Mouse (Mus musculus): ENCODE data around the gene H2afj.
A peak's percentile ranks its signal among the peaks of the same experiment; 100 is the strongest.
"Not testable (repeated sequence)": the region's sequence is repeated elsewhere in the genome, so short reads cannot be mapped to it uniquely, and the experiment has no call there.

Gene H2afj

DNA sequence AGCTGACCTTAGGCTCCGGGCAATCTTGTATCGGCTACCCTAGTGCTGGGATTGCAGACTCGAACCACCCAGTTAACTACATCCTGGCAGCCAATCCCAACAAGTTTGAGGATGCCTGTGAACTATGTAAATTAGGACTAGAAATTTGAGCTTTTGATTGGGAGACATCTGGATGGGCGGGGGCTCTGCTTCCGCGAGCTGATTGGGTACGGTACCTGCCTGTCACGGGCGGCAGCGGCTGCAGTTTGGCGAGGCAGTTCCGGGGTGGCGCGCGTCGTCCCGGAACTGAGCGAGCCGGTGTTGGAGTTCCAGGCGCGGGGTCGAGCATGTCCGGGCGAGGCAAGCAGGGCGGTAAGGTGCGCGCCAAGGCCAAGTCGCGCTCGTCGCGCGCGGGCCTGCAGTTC is at the start of gene H2afj:
Gene H2afj, plus strand, starts transcription at position 231 of the 404 bp plus-strand sequence.
- DNase-seq (ENCODE audit: low read depth, low spot score) = peak; percentile 99

DNA sequence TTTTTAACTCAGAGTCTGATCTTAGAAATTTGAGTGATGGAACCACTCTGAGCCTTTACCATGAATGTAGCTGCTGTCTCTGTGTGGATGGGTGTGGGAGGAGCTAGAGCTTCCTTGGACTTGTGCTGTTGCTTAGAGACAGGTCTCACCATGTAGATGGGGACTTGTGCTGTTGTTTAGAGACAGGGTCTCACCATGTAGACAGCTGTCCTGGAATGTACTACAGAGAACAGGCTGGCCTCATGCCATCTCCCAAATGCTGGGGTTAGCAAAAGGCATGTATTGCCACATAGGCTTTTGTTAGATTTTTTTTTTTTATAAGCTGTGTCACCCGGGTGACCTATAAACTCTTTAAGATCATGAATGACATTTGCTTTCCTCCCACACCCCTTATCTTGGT is 44.1 kb upstream of the H2afj start:
- DNase-seq (ENCODE audit: low read depth, low spot score) = no peak

DNA sequence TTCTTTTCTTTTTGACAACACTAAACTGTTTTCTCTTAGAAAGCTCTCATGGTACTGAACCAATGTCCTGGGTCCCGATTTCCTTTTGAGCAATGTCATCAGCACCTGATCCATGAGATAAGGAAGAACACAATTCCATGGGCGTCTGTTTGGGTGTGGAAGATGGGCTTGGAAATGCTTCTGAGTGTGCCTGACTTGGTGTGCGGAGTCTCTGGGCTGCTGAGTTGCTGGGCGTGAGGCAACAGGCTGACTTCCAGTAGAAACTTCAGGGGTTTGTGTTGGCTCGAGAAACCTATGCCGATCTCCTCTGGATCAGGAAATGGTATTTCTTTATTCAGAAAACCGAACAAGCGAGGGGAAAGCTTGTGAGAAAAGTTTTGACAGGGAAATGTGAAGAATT is 38.9 kb upstream of the H2afj start:
- DNase-seq (ENCODE audit: low read depth, low spot score) = no peak

DNA sequence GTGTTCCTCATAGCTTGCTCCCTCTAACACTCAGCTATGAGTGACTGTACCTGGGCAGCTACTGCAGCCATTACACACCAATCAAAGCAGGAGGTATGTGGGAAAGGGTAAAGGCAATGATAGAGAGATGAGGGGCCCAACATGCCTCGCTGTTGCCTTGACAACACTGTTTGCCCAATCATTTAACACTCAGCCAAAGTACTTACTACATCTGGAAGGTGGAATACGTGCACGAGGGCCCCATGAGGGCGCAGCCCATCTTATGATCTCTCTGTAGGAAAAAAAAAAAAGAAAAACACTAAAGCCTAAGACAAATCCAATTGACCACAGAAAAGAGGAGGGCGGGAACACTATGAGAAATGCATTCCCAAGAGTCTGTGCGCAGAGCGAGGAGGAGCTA is 38.2 kb upstream of the H2afj start:
- DNase-seq (ENCODE audit: low read depth, low spot score) = no peak

DNA sequence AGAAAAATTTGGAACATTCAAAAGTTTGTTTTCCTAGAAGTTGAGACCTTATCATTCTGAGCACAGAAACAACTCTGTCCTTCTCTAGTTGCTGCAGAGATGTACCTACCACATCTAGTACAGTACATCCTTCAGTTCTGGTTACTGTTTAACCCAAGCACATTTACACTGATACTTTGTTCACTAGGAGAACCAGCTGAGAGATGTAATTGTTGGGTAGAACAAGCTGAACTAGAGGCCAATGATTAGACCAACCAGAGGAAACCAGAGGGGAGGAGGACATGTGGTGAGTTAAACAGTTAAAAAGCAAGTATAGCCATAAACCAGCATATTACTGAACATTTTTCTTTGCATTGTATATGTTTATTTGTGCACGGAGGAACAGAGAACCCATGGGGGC is 31.7 kb upstream of the H2afj start:
- no peak for DNase-seq (ENCODE audit: low read depth, low spot score)

DNA sequence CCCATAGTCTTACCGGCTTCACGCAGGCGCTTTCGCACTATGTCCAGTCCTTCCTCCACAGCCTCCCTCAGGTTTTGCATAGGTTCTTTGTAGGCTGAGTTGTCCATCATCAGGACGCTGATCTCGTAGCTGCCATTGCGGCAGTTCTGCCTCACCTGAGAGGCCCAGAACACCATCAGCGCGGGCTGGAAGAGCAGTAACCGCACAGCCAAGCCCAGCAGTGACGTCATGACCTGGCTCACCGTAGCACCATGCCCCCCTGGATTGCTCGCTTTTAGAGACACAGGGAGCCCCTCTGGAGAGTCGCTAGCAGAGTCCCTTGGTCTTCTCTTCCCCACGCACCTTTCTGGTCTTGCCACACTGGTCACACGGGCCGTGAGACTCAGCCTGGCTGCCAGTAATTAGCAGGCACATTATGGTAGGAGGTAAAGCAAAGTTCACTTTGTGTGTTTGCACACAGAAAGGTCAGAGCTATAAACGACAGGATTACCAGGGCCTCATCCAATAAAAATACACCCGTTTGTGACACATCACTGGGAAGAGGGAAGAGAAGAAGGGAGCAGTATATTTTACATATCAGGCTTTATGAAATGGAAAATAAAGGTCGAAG is 26.6 kb upstream of the H2afj start, which contains the start of gene Gucy2c:
Gene Gucy2c, minus strand, starts transcription at position 389 of the 610 bp plus-strand sequence.
- no peak for DNase-seq (ENCODE audit: low read depth, low spot score)

DNA sequence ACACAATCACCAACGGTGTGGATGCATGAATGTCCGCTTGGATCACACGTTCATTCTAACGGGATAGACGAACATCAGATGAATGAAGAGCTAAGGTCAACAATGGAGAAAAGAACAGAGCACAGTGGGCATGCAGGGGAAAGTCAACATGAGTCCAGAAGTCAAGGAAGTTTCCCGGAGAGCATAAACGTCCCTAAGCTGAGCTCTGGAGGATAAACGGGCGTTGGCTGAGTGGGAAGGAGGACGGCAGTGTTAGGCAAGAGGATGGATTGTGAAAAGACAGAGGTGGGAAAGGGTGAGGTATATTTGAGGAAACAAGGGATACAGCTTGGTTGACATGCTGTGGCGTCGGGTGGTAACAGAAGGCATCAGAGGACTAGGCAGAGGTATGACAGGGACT is 25.9 kb upstream of the H2afj start:
- no peak for DNase-seq (ENCODE audit: low read depth, low spot score)

DNA sequence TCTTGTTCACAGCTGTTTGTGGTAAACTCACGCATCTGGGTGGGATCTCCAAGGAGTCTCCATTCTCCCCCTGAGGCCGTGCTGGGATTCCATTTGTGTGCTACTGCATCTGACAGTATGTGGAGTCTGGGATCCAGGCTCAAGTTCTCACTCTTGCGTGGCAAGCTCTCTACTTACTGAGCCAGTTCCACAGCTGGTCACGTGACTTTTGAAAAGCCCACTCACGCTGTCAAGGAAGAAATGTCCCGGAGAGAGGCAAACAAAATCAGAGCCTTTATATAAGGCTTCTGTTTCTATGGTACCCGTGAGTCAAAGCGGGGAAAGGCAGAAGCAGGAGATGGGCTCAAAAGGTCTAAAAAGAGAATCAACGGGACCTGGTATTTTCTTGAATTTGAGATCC is 25.3 kb upstream of the H2afj start:
- no peak for DNase-seq (ENCODE audit: low read depth, low spot score)

DNA sequence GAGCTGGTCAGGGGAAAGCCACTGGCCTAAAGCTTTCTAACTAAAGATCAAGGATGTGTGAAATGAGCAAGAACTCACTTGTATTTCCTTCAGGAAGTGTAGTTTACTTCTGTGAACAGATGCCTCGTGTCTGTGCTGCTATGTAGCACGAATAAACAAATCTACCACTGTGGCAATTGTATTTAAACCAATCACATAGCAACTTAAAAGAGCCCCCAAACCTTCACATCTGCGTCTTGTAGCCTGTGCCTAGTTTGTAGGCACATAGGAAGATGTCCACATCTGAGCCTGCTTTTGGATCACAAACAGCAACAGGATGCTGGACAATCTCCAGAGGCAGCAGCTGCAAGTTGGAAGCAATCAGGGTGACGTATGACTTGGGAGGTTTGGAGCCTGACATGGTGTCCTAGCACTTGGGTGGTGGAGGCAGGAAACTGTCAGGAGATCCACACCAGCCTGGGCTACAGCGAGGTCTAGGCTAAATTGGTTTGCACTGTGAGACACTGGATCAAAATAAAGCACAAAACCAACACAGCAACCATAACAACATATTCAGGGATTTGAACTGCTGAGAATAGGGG is 18.6 kb upstream of the H2afj start:
- DNase-seq (ENCODE audit: low read depth, low spot score) = no peak

DNA sequence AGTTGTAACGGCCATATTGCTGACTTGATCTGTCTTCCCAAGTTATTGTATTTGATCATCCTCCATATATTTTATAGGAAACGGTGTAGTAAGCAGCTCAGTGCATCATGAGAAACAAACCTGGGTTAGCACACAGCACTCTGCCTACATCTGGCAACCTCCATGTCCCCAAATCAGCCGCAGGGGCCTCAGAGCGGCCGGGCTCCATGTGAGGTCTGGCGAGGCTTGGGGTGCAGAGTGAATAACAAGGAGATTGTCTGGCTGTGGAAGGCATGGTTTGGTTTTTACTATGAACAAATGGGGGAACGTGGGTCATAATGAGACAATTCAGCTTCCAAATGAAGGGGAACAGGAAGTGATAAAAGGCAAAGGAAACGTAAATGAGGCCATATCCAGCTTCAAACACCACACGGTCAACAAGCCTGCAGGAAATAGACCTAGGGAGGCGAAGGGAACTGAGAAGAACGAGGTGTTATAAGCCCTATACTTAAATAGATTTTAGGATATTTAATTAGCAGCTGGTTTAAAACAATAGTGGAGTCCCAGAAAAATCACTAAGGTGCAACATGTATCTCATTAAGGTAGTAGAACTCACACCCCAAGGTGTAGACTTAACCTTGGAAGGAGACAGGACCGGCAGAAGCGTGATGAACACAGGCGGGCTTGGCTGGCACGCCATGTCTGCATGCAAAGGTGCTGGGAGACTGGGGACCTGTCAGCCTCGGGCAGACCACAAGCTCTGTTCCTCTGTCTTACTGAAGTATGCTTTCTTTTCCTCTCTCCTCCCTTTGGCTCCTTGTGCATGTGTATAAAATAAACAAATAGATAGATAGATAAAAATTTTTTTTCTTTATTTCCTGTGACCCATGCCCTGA is 14.9 kb upstream of the H2afj start:
- no peak for DNase-seq (ENCODE audit: low read depth, low spot score)

DNA sequence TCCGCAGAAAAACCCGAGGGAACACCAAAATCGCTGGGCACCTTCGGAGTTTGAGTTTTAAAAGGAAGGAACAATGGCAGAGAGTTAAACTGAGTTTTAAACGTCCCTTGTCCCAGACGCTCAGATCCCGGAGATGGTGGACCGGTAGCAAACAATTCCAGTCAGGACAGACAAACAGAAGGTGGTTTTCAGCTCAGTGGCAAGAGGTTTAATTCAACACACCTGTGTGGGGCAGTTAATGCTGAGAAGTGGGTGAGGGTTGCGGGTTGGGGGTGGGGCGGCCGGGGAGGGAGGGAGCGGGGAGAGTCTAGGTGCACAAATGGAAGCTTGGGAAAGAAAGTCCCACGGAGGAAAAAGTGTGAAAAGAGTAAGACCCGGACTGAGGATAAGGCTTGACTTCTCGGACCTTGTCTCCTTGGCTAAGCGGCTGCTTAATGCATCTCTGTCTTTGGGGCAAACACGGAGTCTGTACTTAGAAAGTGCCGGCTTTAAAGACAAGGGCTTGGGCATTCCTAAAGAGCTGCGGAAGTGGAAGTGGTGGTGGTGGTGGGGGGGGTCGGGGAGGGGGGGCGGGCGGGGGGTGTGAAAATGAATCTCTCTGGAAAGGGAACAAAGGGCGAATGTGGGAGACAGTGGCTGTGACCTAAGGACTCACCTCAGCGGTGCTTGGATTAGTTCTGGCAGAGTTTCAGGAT is 14.1 kb upstream of the H2afj start:
- no peak for DNase-seq (ENCODE audit: low read depth, low spot score)

DNA sequence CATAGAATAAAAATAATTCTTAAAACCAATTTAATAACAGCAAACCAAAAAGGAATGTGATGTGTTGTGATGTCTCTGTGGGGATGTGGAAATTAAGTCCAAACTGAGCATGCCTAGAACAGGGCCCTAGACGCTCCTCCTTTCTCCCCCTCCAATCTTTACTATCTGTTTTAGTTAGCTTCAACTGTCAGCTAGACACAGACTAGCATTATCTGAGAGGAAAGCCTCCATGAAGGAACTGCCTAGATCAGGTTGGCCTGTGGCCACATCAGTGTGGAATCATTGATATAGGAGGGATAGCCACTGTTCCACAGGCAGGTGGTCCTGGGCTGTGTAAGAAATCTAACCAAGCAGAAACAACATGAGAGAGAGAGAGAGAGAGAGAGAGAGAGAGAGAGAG is 12.9 kb upstream of the H2afj start:
- DNase-seq (ENCODE audit: low read depth, low spot score) = no peak

DNA sequence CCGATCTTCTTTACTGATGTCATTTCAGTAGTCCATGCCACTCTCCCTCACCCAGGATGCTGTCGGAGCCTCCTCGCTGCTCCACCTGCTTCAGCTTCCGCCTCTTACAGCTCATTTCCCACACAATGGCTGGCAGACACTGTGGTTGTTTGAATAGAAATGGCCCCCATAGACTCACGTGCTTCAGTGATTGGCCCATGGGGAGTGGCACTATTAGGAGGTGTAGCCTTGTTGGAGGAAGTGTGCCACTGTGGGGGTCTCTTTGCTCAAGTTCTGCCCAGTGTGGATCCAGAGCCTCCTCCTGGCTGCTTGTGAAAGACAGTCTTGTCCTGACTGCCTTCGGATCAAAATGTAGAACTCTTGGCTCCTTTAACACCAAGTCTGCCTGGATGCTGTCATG is 12.2 kb upstream of the H2afj start:
- no peak for DNase-seq (ENCODE audit: low read depth, low spot score)

DNA sequence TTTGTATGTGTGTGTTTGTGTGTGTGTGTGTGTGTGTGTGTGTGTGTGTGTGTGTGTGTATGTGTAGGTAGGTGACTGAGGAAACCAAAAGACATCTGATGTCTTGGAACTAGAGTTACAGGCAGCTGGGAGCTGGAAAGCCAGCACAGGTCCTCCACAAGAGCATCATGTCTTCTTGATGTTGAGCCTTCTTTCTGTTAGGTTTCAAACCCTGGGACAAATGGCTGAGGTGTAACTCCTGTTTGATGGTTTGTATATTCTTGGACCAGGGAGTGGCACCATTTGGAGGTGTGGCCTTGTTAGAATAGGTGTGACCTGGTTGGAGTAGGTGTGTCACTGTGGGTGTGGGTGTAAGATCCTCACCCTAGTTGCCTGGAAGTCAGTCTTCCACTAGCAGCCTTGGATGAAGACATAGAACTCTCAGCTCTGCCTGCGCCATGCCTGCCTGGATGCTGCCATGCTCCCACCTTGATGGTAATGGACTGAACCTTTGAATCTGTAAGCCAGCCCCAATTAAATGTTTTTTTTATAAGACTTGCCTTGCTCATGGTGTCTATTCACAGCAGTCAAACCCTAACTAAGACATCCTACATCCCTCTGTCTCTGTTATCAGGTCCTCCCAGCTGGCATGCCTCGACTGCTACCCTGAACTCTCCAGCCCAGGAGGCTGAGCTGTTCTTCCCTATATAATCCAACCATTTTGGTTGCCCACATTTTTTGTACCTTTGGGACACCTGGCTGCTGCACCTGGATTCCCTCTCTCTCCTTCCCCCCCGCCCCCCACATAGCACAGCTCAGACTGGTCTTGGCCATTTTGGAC is 10.0 kb upstream of the H2afj start:
- DNase-seq (ENCODE audit: low read depth, low spot score) = not testable (repeated sequence)

DNA sequence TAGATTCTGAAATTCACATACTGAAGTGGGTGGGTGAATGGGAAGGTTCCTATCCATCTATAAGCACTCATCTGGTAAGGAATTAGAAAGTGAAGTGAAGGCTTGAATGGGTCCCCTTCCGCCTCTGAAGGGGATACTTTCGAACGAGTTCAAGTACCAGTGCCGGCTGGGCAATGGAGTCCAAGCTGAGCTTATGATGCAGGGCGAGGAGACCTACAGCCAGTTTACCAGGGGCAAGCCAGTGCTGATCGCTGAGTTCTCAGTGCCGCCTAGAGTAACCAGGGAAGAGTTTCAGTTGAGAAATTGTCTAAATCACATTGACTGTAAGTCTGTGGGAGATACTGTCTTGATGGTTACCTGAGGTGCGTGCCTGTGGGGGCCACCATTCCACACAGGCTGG is 7.3 kb upstream of the H2afj start:
- no peak for DNase-seq (ENCODE audit: low read depth, low spot score)

DNA sequence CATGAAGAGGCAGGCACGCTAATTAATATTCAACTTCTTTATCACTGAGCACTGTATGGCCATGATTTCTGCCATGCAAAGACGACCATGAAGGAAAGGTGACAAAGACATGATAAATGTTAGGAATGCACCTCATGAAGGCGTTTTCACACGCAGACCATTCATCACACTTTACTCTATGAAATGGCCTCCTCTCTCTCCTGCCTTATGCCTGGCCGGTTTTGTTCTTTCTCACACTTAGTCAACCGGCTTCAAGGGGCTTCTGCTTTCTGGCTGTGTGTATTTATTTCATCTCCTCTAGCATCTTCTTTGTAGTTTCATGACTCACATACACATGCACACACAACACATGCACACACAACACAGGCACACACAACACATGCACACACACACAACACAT is 6.8 kb upstream of the H2afj start:
- DNase-seq (ENCODE audit: low read depth, low spot score) = no peak

DNA sequence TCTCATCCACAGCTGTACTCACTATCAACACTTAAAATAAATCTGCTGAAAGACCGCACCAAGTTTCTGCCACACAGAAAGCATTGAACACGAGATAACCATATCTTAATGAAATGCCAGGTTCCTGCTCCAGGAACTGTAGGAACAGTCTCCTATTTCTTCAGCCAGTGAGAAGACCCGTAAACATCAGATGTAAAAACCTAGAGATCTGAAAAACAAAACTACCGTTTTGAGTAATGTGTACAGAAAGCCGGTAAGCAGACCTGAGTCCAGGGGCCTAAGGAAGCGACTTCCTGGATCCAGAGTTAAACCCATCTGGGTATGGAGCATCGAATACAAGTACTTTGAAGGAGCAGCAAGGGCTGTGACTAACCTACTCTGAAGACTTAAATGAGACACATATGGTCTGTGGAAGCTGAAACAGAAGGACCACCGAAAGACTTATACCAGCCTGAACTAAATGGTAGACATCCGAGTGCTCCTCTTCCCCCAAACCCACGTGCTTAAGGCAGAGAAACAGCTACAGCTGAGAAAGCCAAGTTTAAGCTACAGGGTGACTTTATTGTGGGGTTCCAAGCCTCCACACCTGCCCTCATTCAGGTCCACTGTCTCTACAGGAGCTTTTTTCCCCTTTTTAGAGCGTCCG is 4.8 kb upstream of the H2afj start:
- no peak for DNase-seq (ENCODE audit: low read depth, low spot score)

DNA sequence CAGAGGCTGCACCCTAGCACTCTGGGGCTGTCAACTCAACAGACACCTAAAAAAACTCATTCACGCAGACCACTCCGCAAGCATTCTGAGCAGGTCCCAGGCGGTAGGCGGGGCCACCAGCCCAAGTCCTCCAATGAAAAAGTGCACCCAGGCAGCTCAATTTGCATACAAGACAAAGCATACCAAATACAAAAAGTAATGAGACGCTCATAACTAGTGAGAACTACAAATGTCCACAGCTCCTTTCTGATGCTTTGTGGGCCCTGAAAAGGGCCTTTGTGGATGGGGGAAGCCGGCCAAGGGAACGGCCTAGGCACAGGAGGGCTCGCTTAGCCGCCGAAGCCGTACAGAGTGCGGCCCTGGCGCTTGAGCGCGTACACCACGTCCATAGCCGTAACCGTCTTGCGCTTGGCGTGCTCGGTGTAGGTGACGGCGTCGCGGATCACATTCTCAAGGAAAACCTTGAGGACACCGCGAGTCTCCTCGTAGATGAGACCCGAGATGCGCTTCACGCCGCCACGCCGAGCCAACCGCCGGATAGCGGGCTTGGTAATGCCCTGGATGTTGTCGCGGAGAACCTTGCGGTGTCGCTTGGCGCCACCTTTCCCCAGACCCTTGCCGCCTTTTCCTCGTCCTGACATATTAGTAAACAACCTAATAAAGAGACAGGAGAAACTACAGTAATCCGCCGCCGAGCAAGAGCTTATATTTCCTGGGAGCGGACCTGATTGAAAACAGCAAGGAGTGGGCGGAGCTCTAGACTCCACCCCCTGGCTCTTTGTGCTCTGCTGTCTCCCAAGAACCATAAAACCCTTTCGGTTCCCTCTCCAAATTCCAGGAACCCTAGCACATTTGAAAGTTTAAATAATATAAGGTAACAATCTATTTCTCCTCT is 4.1 kb upstream of the H2afj start, which contains the start of gene Hist4h4:
Gene Hist4h4, minus strand, starts transcription at position 677 of the 895 bp plus-strand sequence.
- DNase-seq (ENCODE audit: low read depth, low spot score) = peak; percentile 96

DNA sequence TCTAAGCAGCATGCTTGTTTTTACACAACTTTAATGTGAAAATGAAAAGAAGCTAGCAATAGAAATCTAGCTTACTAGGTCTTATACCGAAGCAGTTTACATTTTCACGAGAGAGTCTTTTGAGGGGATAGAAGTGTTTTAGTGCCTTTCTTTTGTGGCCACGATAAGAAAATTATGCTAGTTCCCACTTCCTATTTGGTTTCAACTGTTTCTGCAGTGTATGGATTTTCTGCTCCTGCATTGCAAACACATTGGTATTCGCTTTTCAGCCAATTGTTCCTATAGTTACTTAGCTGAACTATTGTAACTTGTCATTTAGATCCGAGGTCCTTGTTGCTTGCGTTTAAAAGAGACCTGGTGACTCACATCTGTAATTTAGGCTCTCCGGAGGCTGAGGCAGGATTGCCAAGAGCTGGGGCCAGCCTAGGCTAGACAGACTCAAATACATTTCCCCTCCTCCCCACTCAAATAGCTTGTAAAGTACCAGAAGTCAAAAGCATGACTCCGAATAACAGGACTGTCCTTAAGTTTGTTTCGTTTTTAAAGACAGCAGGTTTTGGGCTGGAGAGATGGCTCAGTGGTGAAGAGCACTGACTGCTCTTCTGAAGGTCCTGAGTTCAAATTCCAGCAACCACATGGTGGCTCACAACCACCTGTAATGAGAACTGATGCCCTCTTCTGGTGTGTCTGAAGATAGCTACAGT is 3.2 kb upstream of the H2afj start:
- no peak for DNase-seq (ENCODE audit: low read depth, low spot score)

All from ZHBTc4 (cell line).